Mouse (Mus musculus) spleen, adult 2 months (tissue): Measurements from ENCODE around the gene Pdzph1. TPM values are rescaled to one million over a fixed set of nuclear protein-coding genes. Genes with fewer than 3 reads are reported as not detected.

Experiments
- DNase-seq, 2 experiments: peaks; one replicate each; pipeline versions ENCODE4 v3.0.0 to v3.0.0-alpha.2; 2012 to 2021; ENCODE audit warnings: low spot score in 2 of 2, low read depth in 1 of 2
- H3K27ac ChIP-seq: fragments of 200-500 bp; 2 replicates; pipeline ENCODE4 v1.5.1; 2012; ENCODE audit warnings: low read length, inconsistent platforms; ENCODE audit not compliant: insufficient read depth
- H3K27me3 ChIP-seq: fragments of 200-500 bp; 2 replicates; pipeline ENCODE4 v1.6.1; 2012; ENCODE audit warnings: mild to moderate bottlenecking, moderate library complexity, low read length, inconsistent platforms; ENCODE audit not compliant: control insufficient read depth, insufficient read depth
- H3K36me3 ChIP-seq: fragments of 200-500 bp; 2 replicates; pipeline ENCODE4 v1.6.1; 2012; ENCODE audit warnings: mild to moderate bottlenecking, low read length, inconsistent platforms; ENCODE audit not compliant: control insufficient read depth, insufficient read depth
- H3K4me1 ChIP-seq: fragments of 200-500 bp; 2 replicates; pipeline ENCODE4 v1.6.1; 2011; ENCODE audit warnings: inconsistent platforms; ENCODE audit not compliant: control insufficient read depth, insufficient read depth, insufficient read length
- H3K4me3 ChIP-seq: fragments of 200-500 bp; 2 replicates; pipeline ENCODE4 v1.5.1; 2011; ENCODE audit warnings: mild to moderate bottlenecking, inconsistent platforms; ENCODE audit not compliant: insufficient read depth, insufficient read length; ENCODE audit errors: extremely low read depth
- CTCF ChIP-seq: fragments of 200-500 bp; IDR thresholded peaks from 2 replicates; pipeline ENCODE4 v1.5.1; 2011; ENCODE audit warnings: mild to moderate bottlenecking, inconsistent platforms; ENCODE audit not compliant: insufficient read depth, insufficient read length, insufficient replicate concordance; ENCODE audit errors: extremely low read depth
- POLR2A ChIP-seq: fragments of 200-500 bp; IDR thresholded peaks from 2 replicates; pipeline ENCODE4 v1.6.1; 2011; ENCODE audit warnings: low read depth, low read length, inconsistent platforms
- WGBS: fragments of 180-500 bp; shearing (Covaris S2); methylation state at CpG from one replicate; pipeline ENCODE4 v1.1.7; 2018; 5-methylcytosine and 5-hydroxymethylcytosine counted together
- polyA plus RNA-seq: library from polyadenylated mRNA; depleted of rRNA; stranded (reverse); fragments of >200 nt; gene quantifications from 2 replicates; pipeline ENCODE4 v1.2.3, GENCODE M21; 2012; rRNA removed

Pdzph1 gene
- polyA plus RNA-seq, 1 experiment = 0.19 TPM

- no peak for TF ChIP-seq POLR2A
- no peak for TF ChIP-seq CTCF
- 70% methylated on average over 2 of the region's 2 CpGs for WGBS
Measured at GRCm38 (mm10) chr17:58906001-58906400, 85.2 kb downstream of the Pdzph1 start.

GRCm38 (mm10) chr17:58891488-58892210, 99.5 kb downstream of the Pdzph1 start:
- DNase-seq = no peak
- H3K4me3 ChIP-seq = no peak overlapping the region
- H3K27ac ChIP-seq = no peak overlapping the region
- no peaks in the 10 kb centered on the region for H3K27me3 ChIP-seq
- H3K4me1 ChIP-seq = no peaks in the 10 kb centered on the region
- TF ChIP-seq POLR2A (no peak), CTCF (no peak)
- H3K36me3 ChIP-seq = no peaks in the 10 kb centered on the region
- 60% methylated on average over 4 of the region's 4 CpGs for WGBS

More at GRCm38 (mm10) chr17:58906001-58906400, 85.2 kb downstream of the Pdzph1 start:
- Histone ChIP-seq H3K27me3 (no peaks in the 10 kb centered on the region), H3K4me1 (no peaks in the 10 kb centered on the region), H3K27ac (no peak overlapping the region), H3K4me3 (no peak overlapping the region), H3K36me3 (no peaks in the 10 kb centered on the region)
- no peak for DNase-seq

- no peak overlapping the region for H3K4me3 ChIP-seq
- H3K27ac ChIP-seq = no peak overlapping the region
- no peaks in the 10 kb centered on the region for H3K27me3 ChIP-seq
- H3K36me3 ChIP-seq = no peaks in the 10 kb centered on the region
- TF ChIP-seq POLR2A = no peak
- no peak for TF ChIP-seq CTCF
- no peaks in the 10 kb centered on the region for H3K4me1 ChIP-seq
- no peak for DNase-seq
- 72% methylated on average over 4 of the region's 4 CpGs for WGBS
Measured at GRCm38 (mm10) chr17:58889905-58890645, 101.1 kb downstream of the Pdzph1 start.

GRCm38 (mm10) chr17:58884393-58884792, 106.8 kb downstream of the Pdzph1 start:
- 77% methylated on average over 1 of the region's 1 CpGs for WGBS
- H3K27ac ChIP-seq = no peak overlapping the region
- no peak for TF ChIP-seq POLR2A
- no peak for TF ChIP-seq CTCF

GRCm38 (mm10) chr17:58873356-58873755, 117.8 kb downstream of the Pdzph1 start:
- 0% methylated on average over 1 of the region's 1 CpGs for WGBS
- Histone ChIP-seq H3K36me3 (no peaks in the 10 kb centered on the region), H3K27ac (no peak overlapping the region), H3K4me1 (no peaks in the 10 kb centered on the region), H3K27me3 (no peaks in the 10 kb centered on the region), H3K4me3 (no peak overlapping the region)
- DNase-seq = no peak
- TF ChIP-seq CTCF (no peak), POLR2A (no peak)

More at GRCm38 (mm10) chr17:58884393-58884792, 106.8 kb downstream of the Pdzph1 start:
- Histone ChIP-seq H3K4me1 (no peaks in the 10 kb centered on the region), H3K27me3 (no peaks in the 10 kb centered on the region), H3K4me3 (no peak overlapping the region), H3K36me3 (no peaks in the 10 kb centered on the region)
- no peak for DNase-seq

- no peak for DNase-seq
Measured at GRCm38 (mm10) chr17:58870795-58871194, 120.4 kb downstream of the Pdzph1 start.

More at GRCm38 (mm10) chr17:58870795-58871194, 120.4 kb downstream of the Pdzph1 start:
- TF ChIP-seq CTCF (no peak), POLR2A (no peak)
- no peaks in the 10 kb centered on the region for H3K4me1 ChIP-seq
- no peaks in the 10 kb centered on the region for H3K36me3 ChIP-seq
- H3K27me3 ChIP-seq = no peaks in the 10 kb centered on the region
- H3K27ac ChIP-seq = no peak overlapping the region
- H3K4me3 ChIP-seq = no peak overlapping the region

Other genes starting within 250 kb of the Pdzph1 start
- 0.35 and 0.47 TPM in 2 replicates for gene Nudt12, start 22.0 kb upstream of the Pdzph1 start, polyA plus RNA-seq